In genomic region chr4:41653296-41653695, GRCm38 (mm10) we compare ENCODE assay signal across 8 mouse cellular contexts. TPM values are rescaled to one million over a fixed set of nuclear protein-coding genes. Genes with fewer than 3 reads are reported as not detected.
DNase-seq lines count a peak whose midpoint lies in the region; ATAC-seq and TF ChIP-seq lines count a peak whose summit lies in the region.

No protein-coding gene starts in this region.

- H3K4me2 ChIP-seq in kidney, postnatal 0 days (ENCODE audit: low read length): no peak overlapping the region
- H3K4me2 ChIP-seq in lung, embryonic 16.5 days (ENCODE audit: low read depth, low read length): no peak overlapping the region

- H3K36me3 ChIP-seq in kidney, postnatal 0 days (ENCODE audit: insufficient read depth, low read length): no peaks in the 10 kb centered on the region
- H3K36me3 ChIP-seq in lung, embryonic 16.5 days (ENCODE audit: control insufficient read depth, insufficient read depth, low read length): no peaks in the 10 kb centered on the region

- no peaks in the 10 kb centered on the region for H3K4me1 ChIP-seq in cortical plate, adult 2 months (ENCODE audit: control insufficient read depth, insufficient read depth, low read length)
- no peaks in the 10 kb centered on the region for H3K4me1 ChIP-seq in kidney, postnatal 0 days (replicated peaks; ENCODE audit: insufficient read depth, low read length)
- H3K4me1 ChIP-seq in lung, embryonic 16.5 days (replicated peaks; ENCODE audit: control insufficient read depth, insufficient read depth, low read length): no peaks in the 10 kb centered on the region

- H3K27me3 ChIP-seq in kidney, postnatal 0 days (ENCODE audit: insufficient read depth, low read length): no peaks in the 10 kb centered on the region
- no peaks in the 10 kb centered on the region for H3K27me3 ChIP-seq in lung, embryonic 16.5 days (ENCODE audit: control insufficient read depth, insufficient read depth, low read depth, low read length)

- no peak overlapping the region for H3K4me3 ChIP-seq in cortical plate, adult 2 months (ENCODE audit: insufficient read depth, low read length)
- no peak overlapping the region for H3K4me3 ChIP-seq in kidney, postnatal 0 days (replicated peaks; ENCODE audit: low read depth, low read length)
- no peak overlapping the region for H3K4me3 ChIP-seq in lung, embryonic 16.5 days (ENCODE audit: low read length)

- intact Hi-C loops in gastrocnemius, postnatal 36 days (cut with DNase I): loop anchor here (2.0 to 5.0 kb wide), 3 partner anchors 46 to 131 kb away; no protein-coding TSS in a partner anchor

- TF ChIP-seq POLR2A in cortical plate, adult 2 months (IDR thresholded peaks at IDR 0.05; ENCODE audit: extremely low read depth, insufficient read depth, low read length): no peak

- WGBS in kidney, postnatal 0 days: 40% methylated on average over 6 of the region's 6 CpGs
- WGBS in lung, embryonic 16.5 days: 36% methylated on average over 6 of the region's 6 CpGs

- TF ChIP-seq CTCF in cortical plate, adult 2 months (IDR thresholded peaks at IDR 0.05; ENCODE audit: extremely low read depth, insufficient read depth, low read length): peak; percentile 60
- peak; percentile 91 for TF ChIP-seq CTCF in kidney, postnatal 0 days (IDR thresholded peaks at IDR 0.05; ENCODE audit: low read depth)

- DNase-seq in B cell, adult 2 months: peak; percentile 72 to 73
- peak; percentile 54 for DNase-seq in WW6 (ENCODE audit: low read depth, low spot score)
- DNase-seq in gastrocnemius, postnatal 36 days: peak; percentile 63 to 64
- peak; percentile 88 for DNase-seq in kidney, postnatal 0 days (ENCODE audit: low spot score)
- peak; percentile 90 for DNase-seq in retina, embryonic 14.5 days (ENCODE audit: low spot score)
- peak; percentile 56 to 82 for DNase-seq in urinary bladder, postnatal 4 days (ENCODE audit: low spot score in 2 of 2)

- no peak overlapping the region for H3K27ac ChIP-seq in cortical plate, adult 2 months (ENCODE audit: insufficient read depth, low read length)
- H3K27ac ChIP-seq in kidney, postnatal 0 days: no peak overlapping the region
- H3K27ac ChIP-seq in lung, embryonic 16.5 days (ENCODE audit: low read length): no peak overlapping the region

- H3K9ac ChIP-seq in kidney, postnatal 0 days (ENCODE audit: low read depth, low read length): no peak overlapping the region
- H3K9ac ChIP-seq in lung, embryonic 16.5 days (ENCODE audit: low read length): no peak overlapping the region

- H3K9me3 ChIP-seq in kidney, postnatal 0 days (replicated peaks; ENCODE audit: low read length): no peaks in the 10 kb centered on the region
- no peaks in the 10 kb centered on the region for H3K9me3 ChIP-seq in lung, embryonic 16.5 days (ENCODE audit: control insufficient read depth, low read length)

- 0 out of 2 replicates have a peak, but pooled peaks have one; percentile 33 for ATAC-seq in kidney, postnatal 0 days (replicated peaks; ENCODE audit: low FRiP score, low read depth)
- peak; percentile 31; the same call in 1 of the 2 replicates for ATAC-seq in lung, embryonic 16.5 days (ENCODE audit: low read depth)

RNA-seq across cellular contexts. Expression of gene Enho, which starts 13.2 kb away (rescaled TPM):
- 88.2 and 97.6 TPM in 2 replicates for polyA plus RNA-seq in cortical plate, adult 2 months (2012; rRNA removed)
- 10 to 100 TPM; 10.3 to 10.9 TPM for total RNA-seq in gastrocnemius, postnatal 36 days (2021)
- polyA plus RNA-seq in kidney, postnatal 0 days (2015; fragmentation: Nextera tagmentation; extraction: Ambion mirVana): 20.2 and 23.9 TPM in 2 replicates
- polyA plus RNA-seq in lung, embryonic 16.5 days (2015; fragmentation: Nextera tagmentation; extraction: Ambion mirVana): 7.8 and 8.1 TPM in 2 replicates

RNA-seq across cellular contexts. Expression of gene Cntfr, which starts 43.6 kb away (rescaled TPM):
- polyA plus RNA-seq in cortical plate, adult 2 months (2012; rRNA removed): 59.8 and 67.8 TPM in 2 replicates
- 10 to 100 TPM; 24.8 to 31.1 TPM for total RNA-seq in gastrocnemius, postnatal 36 days (2021)
- polyA plus RNA-seq in kidney, postnatal 0 days (2015; fragmentation: Nextera tagmentation; extraction: Ambion mirVana): 8.6 and 8.7 TPM in 2 replicates
- 6.9 and 8.4 TPM in 2 replicates for polyA plus RNA-seq in lung, embryonic 16.5 days (2015; fragmentation: Nextera tagmentation; extraction: Ambion mirVana)

RNA-seq across cellular contexts. Expression of gene Il11ra1, which starts 46.5 kb away (rescaled TPM):
- polyA plus RNA-seq in cortical plate, adult 2 months (2012; rRNA removed): 50.6 and 51.6 TPM in 2 replicates
- 10 to 100 TPM; 30.8 to 41.2 TPM for total RNA-seq in gastrocnemius, postnatal 36 days (2021)
- polyA plus RNA-seq in kidney, postnatal 0 days (2015; fragmentation: Nextera tagmentation; extraction: Ambion mirVana): 157 and 159 TPM in 2 replicates
- polyA plus RNA-seq in lung, embryonic 16.5 days (2015; fragmentation: Nextera tagmentation; extraction: Ambion mirVana): 111 and 120 TPM in 2 replicates
